Comparison of ENCODE assay signal across 33 mouse cellular contexts in the genomic region with DNA sequence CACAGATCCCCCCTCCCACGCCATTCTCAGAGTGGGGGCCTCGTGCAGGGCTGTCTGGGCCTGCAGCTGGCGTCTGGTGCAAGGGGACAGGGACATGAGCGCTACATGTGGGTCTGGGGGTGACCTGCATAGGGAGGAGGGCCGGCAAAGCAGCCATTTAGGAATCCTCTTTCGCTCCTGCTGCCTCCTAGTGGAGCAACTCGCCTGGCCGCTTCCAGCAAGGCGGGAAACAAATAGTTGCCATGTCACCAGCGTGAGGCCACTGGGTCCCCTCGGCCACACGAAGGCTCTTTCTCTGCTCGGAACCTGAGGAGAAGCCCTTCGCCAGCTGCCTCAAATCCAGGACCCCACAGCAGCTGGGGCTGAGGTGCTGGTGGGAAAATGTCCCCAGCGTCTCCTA. TPM values are rescaled to one million over a fixed set of nuclear protein-coding genes. Genes with fewer than 3 reads are reported as not detected.
A peak's percentile ranks its signal among the peaks of the same experiment; 100 is the strongest.
DNase-seq lines count a peak whose midpoint lies in the region; ATAC-seq and TF ChIP-seq lines count a peak whose summit lies in the region.
"Had no signal": no experiment of that assay in that cellular context is flagged by ENCODE, and none has a peak within 500 bp of the region (broad histone marks: within the 10 kb centered on the region; RNA-seq: fewer than 3 reads in every experiment).

No protein-coding gene starts in this region.

- H3K9me3 ChIP-seq in lung, embryonic 15.5 days: no peaks in the 10 kb centered on the region
- H3K9me3 ChIP-seq in lung, postnatal 0 days (ENCODE audit: low read length): no peaks in the 10 kb centered on the region
- H3K9me3 ChIP-seq in stomach, postnatal 0 days (ENCODE audit: control insufficient read depth, low read length): no peaks in the 10 kb centered on the region
- H3K9me3 ChIP-seq: embryonic facial prominence, embryonic 15.5 days; heart, embryonic 12.5 days; heart, embryonic 15.5 days; hindbrain, embryonic 10.5 days; hindbrain, embryonic 13.5 days; intestine, embryonic 15.5 days had no signal

- no peak for TF ChIP-seq CTCF in lung, postnatal 0 days (IDR thresholded peaks at IDR 0.05)
- TF ChIP-seq CTCF in stomach, postnatal 0 days (IDR thresholded peaks at IDR 0.05; ENCODE audit: low read depth): no peak

- no peak for TF ChIP-seq EP300 in lung, postnatal 0 days (IDR thresholded peaks at IDR 0.05)
- no peak for TF ChIP-seq EP300 in stomach, postnatal 0 days (optimal IDR thresholded peaks at IDR 0.05)

- ATAC-seq in lung, embryonic 15.5 days (ENCODE audit: borderline replicate concordance, extremely low read depth, low FRiP score, low TSS enrichment): peak; percentile 39; the same call in 1 of the 2 replicates
- ATAC-seq in lung, postnatal 0 days: no peak
- 0 out of 2 replicates have a peak, but pooled peaks have one; percentile 15 for ATAC-seq in stomach, postnatal 0 days (ENCODE audit: low FRiP score, low TSS enrichment)
- ATAC-seq in activated CD4-positive, CD25-positive, alpha-beta regulatory T cell, adult 4 months: no peak
- ATAC-seq: forebrain, embryonic 14.5 days; forebrain, postnatal 0 days; hindbrain, embryonic 16.5 days; intestine, embryonic 15.5 days; Patski had no signal

- H3K4me2 ChIP-seq in lung, embryonic 15.5 days: no peak overlapping the region
- H3K4me2 ChIP-seq in lung, postnatal 0 days (replicated peaks; ENCODE audit: low read depth, low read length): no peak overlapping the region
- H3K4me2 ChIP-seq in stomach, postnatal 0 days (replicated peaks; ENCODE audit: low read depth): no peak overlapping the region
- H3K4me2 ChIP-seq: embryonic facial prominence, embryonic 15.5 days; heart, embryonic 12.5 days; heart, embryonic 15.5 days; hindbrain, embryonic 13.5 days; intestine, embryonic 15.5 days had no signal

- no peaks in the 10 kb centered on the region for H3K36me3 ChIP-seq in lung, embryonic 15.5 days
- no peaks in the 10 kb centered on the region for H3K36me3 ChIP-seq in lung, postnatal 0 days (ENCODE audit: insufficient read depth, low read length)
- no peaks in the 10 kb centered on the region for H3K36me3 ChIP-seq in stomach, postnatal 0 days (ENCODE audit: control insufficient read depth, insufficient read depth, low read length)
- H3K36me3 ChIP-seq: embryonic facial prominence, embryonic 15.5 days; heart, embryonic 12.5 days; heart, embryonic 15.5 days; hindbrain, embryonic 10.5 days; hindbrain, embryonic 13.5 days; intestine, embryonic 15.5 days had no signal

- H3K27me3 ChIP-seq in lung, embryonic 15.5 days: no peaks in the 10 kb centered on the region
- no peaks in the 10 kb centered on the region for H3K27me3 ChIP-seq in lung, postnatal 0 days (replicated peaks; ENCODE audit: insufficient read depth, low read length)
- H3K27me3 ChIP-seq in stomach, postnatal 0 days (ENCODE audit: control insufficient read depth, insufficient read depth, low read length): no peaks in the 10 kb centered on the region
- H3K27me3 ChIP-seq: embryonic facial prominence, embryonic 15.5 days; heart, embryonic 12.5 days; heart, embryonic 15.5 days; hindbrain, embryonic 13.5 days; intestine, embryonic 15.5 days had no signal

- H3K4me3 ChIP-seq in lung, embryonic 15.5 days: no peak overlapping the region
- no peak overlapping the region for H3K4me3 ChIP-seq in lung, postnatal 0 days (ENCODE audit: low read depth, low read length)
- H3K4me3 ChIP-seq in stomach, postnatal 0 days (ENCODE audit: low read depth, low read length): no peak overlapping the region
- H3K4me3 ChIP-seq: embryonic facial prominence, embryonic 15.5 days; heart, embryonic 12.5 days; heart, embryonic 15.5 days; hindbrain, embryonic 10.5 days; hindbrain, embryonic 13.5 days; intestine, embryonic 15.5 days had no signal

- no peaks in the 10 kb centered on the region for H3K4me1 ChIP-seq in lung, embryonic 15.5 days
- no peaks in the 10 kb centered on the region for H3K4me1 ChIP-seq in lung, postnatal 0 days (ENCODE audit: insufficient read depth, low read depth, low read length)
- no peaks in the 10 kb centered on the region for H3K4me1 ChIP-seq in stomach, postnatal 0 days (replicated peaks; ENCODE audit: control insufficient read depth, insufficient read depth)
- H3K4me1 ChIP-seq: embryonic facial prominence, embryonic 15.5 days; heart, embryonic 12.5 days; heart, embryonic 15.5 days; hindbrain, embryonic 10.5 days; hindbrain, embryonic 13.5 days; intestine, embryonic 15.5 days had no signal

- H3K27ac ChIP-seq in lung, embryonic 15.5 days: no peak overlapping the region
- H3K27ac ChIP-seq in lung, postnatal 0 days (ENCODE audit: low read length): no peak overlapping the region
- H3K27ac ChIP-seq in stomach, postnatal 0 days (replicated peaks): no peak overlapping the region
- H3K27ac ChIP-seq: embryonic facial prominence, embryonic 15.5 days; heart, embryonic 15.5 days; hindbrain, embryonic 10.5 days; hindbrain, embryonic 13.5 days; intestine, embryonic 15.5 days had no signal

- no peak for DNase-seq in lung, postnatal 0 days (ENCODE audit: low spot score)
- peak; percentile 56 for DNase-seq in ES-CJ7 (ENCODE audit: low read depth, low spot score)
- DNase-seq in stomach, postnatal 0 days (ENCODE audit: low spot score): no peak
- no peak for DNase-seq in frontal cortex, postnatal 14 days (ENCODE audit: low spot score in 2 of 2)
- DNase-seq: adrenal gland, postnatal 14 days; B cell, adult 2 months; cerebellum, adult 11 months; cerebellum, adult 2 months; cerebellum, postnatal 10 days; cerebellum, postnatal 36 days; embryo, embryonic 11 days; forebrain, postnatal 0 days; gastrocnemius, postnatal 25 days; heart, adult 18-20 months; heart, postnatal 10 days; heart, postnatal 36 days; kidney, adult 11 months had no signal

- WGBS in lung, embryonic 15.5 days: 84% methylated on average over 15 of the region's 15 CpGs
- WGBS in lung, postnatal 0 days: 88% methylated on average over 15 of the region's 15 CpGs
- 87% methylated on average over 15 of the region's 15 CpGs for WGBS in stomach, postnatal 0 days

- H3K9ac ChIP-seq in lung, embryonic 15.5 days: no peak overlapping the region
- H3K9ac ChIP-seq in lung, postnatal 0 days (replicated peaks; ENCODE audit: low read depth): no peak overlapping the region
- no peak overlapping the region for H3K9ac ChIP-seq in stomach, postnatal 0 days (ENCODE audit: low read length)
- H3K9ac ChIP-seq: embryonic facial prominence, embryonic 15.5 days; forebrain, postnatal 0 days; heart, embryonic 12.5 days; heart, embryonic 15.5 days; hindbrain, embryonic 13.5 days; intestine, embryonic 15.5 days had no signal

RNA-seq across cellular contexts. Expression of a gene that starts 0.7 kb away (rescaled TPM):
- not detected in 2 replicates for polyA plus RNA-seq in lung, embryonic 15.5 days (2015; fragmentation: Nextera tagmentation; extraction: Ambion mirVana)
- polyA plus RNA-seq in lung, postnatal 0 days (2015; fragmentation: Nextera tagmentation; extraction: Ambion mirVana): not detected in 2 replicates
- polyA plus RNA-seq in stomach, postnatal 0 days (2015; fragmentation: Nextera tagmentation; extraction: Ambion mirVana): not detected in 2 replicates
- polyA plus RNA-seq in activated CD4-positive, CD25-positive, alpha-beta regulatory T cell, adult 4 months (2017; shearing (Covaris generic)): not detected
- polyA plus RNA-seq: cerebellum, adult 2 months; cortical plate, adult 2 months; embryonic facial prominence, embryonic 11.5 days; embryonic facial prominence, embryonic 15.5 days; forebrain, embryonic 11.5 days; forebrain, embryonic 14.5 days; forebrain, postnatal 0 days; frontal cortex, adult 2 months; gonadal fat pad, adult 2 months; heart, embryonic 12.5 days; heart, embryonic 15.5 days; hindbrain, embryonic 10.5 days; hindbrain, embryonic 13.5 days; hindbrain, embryonic 16.5 days; intestine, embryonic 15.5 days; Patski had no signal

RNA-seq across cellular contexts. Expression of a gene that starts 0.9 kb away (rescaled TPM):
- polyA plus RNA-seq in lung, embryonic 15.5 days (2015; fragmentation: Nextera tagmentation; extraction: Ambion mirVana): not detected in 2 replicates
- not detected in 2 replicates for polyA plus RNA-seq in lung, postnatal 0 days (2015; fragmentation: Nextera tagmentation; extraction: Ambion mirVana)
- polyA plus RNA-seq in stomach, postnatal 0 days (2015; fragmentation: Nextera tagmentation; extraction: Ambion mirVana): not detected in 2 replicates
- not detected for polyA plus RNA-seq in activated CD4-positive, CD25-positive, alpha-beta regulatory T cell, adult 4 months (2017; shearing (Covaris generic))
- polyA plus RNA-seq: cerebellum, adult 2 months; cortical plate, adult 2 months; embryonic facial prominence, embryonic 11.5 days; embryonic facial prominence, embryonic 15.5 days; forebrain, embryonic 11.5 days; forebrain, embryonic 14.5 days; forebrain, postnatal 0 days; frontal cortex, adult 2 months; gonadal fat pad, adult 2 months; heart, embryonic 12.5 days; heart, embryonic 15.5 days; hindbrain, embryonic 10.5 days; hindbrain, embryonic 13.5 days; hindbrain, embryonic 16.5 days; intestine, embryonic 15.5 days; Patski had no signal

RNA-seq across cellular contexts. Expression of a gene that starts 22.1 kb away (rescaled TPM):
- polyA plus RNA-seq in lung, embryonic 15.5 days (2015; fragmentation: Nextera tagmentation; extraction: Ambion mirVana): 5.4 and 6.0 TPM in 2 replicates
- 2.3 and 3.3 TPM in 2 replicates for polyA plus RNA-seq in lung, postnatal 0 days (2015; fragmentation: Nextera tagmentation; extraction: Ambion mirVana)
- 2.4 and 2.5 TPM in 2 replicates for polyA plus RNA-seq in stomach, postnatal 0 days (2015; fragmentation: Nextera tagmentation; extraction: Ambion mirVana)
- polyA plus RNA-seq in activated CD4-positive, CD25-positive, alpha-beta regulatory T cell, adult 4 months (2017; shearing (Covaris generic)): 1 to 10 TPM; 1.3 to 1.7 TPM

Comparison
In these comparisons a context has a peak if more than half of its experiments do, and no peak if none do; other contexts are left out.
1. ATAC-seq: peak in lung, embryonic 15.5 days (single experiment) and stomach, postnatal 0 days (single experiment); none in lung, postnatal 0 days (single experiment) and activated CD4-positive, CD25-positive, alpha-beta regulatory T cell, adult 4 months (single experiment).